Mouse (Mus musculus): ENCODE measurements around the gene Sarnp. TPM values are rescaled to one million over a fixed set of nuclear protein-coding genes. Genes with fewer than 3 reads are reported as not detected.

Gene Sarnp
- polyA plus RNA-seq (2015; fragmentation: Nextera tagmentation; extraction: Ambion mirVana) = 143 and 152 TPM in 2 replicates

DNA sequence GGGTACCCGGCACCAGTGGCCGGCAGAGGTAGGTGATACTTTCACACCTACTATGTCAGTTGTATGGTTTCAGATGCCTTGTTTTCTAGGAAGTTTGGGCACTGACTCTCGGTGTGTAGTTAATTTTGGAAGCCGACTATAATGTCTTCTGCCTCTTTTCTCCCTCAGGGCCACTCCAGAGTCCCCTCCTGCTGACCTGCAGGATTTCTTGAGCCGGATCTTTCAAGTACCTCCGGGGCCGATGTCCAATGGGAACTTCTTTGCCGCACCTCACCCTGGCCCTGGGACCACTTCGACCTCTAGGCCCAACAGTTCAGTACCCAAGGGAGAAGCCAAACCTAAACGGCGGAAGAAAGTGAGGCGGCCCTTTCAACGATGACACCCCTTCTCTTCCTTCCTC lies at the start of gene Sarnp:
TSS of gene Sarnp (plus strand) at position 301 of the 400 bp plus-strand sequence.
- peaks cover 5% of the 10 kb centered on the region for H3K4me1 ChIP-seq (ENCODE audit: control insufficient read depth, insufficient read depth, low read length)
- H3K4me2 ChIP-seq (ENCODE audit: low read length) = no peak within 1 kb of the TSS
- WGBS = 95% methylated on average over 13 of the region's 13 CpGs
- no peak within 1 kb of the TSS for H3K27ac ChIP-seq (ENCODE audit: low read length)
- H3K9me3 ChIP-seq (replicated peaks; ENCODE audit: control insufficient read depth, low read length, poor library complexity, severe bottlenecking) = no peaks in the 10 kb centered on the region
- no peak within 1 kb of the TSS for H3K9ac ChIP-seq (ENCODE audit: low read depth, low read length)
- H3K4me3 ChIP-seq (ENCODE audit: low read depth, low read length) = no peak within 1 kb of the TSS
- ATAC-seq = no peak
- peaks cover 31% of the 10 kb centered on the region for H3K36me3 ChIP-seq (ENCODE audit: control insufficient read depth, insufficient read depth, low read length)
- no peaks in the 10 kb centered on the region for H3K27me3 ChIP-seq (ENCODE audit: control insufficient read depth, insufficient read depth, low read depth, low read length)

DNA sequence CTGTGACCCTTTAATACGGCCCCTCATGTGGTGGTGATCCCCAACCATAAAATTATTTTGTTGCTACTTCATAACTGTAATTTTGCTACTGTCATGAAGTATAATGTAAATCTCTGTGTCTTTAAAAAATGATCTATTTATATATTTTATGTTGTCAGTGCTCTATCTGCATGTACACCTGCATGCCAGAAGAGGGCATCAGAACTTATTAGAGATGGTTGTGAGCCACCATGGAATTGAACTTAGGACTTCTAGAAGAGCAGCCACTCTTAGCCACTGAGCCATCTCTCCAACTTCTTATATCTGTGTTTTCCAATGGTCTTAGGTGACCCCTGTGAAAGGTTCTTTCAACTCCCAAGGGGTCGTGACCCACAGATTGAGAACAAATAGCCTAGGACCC lies 44.2 kb upstream of the Sarnp start:
- Histone ChIP-seq H3K9me3 (replicated peaks; ENCODE audit: control insufficient read depth, low read length, poor library complexity, severe bottlenecking) (no peaks in the 10 kb centered on the region), H3K4me3 (ENCODE audit: low read depth, low read length) (no peak overlapping the region), H3K36me3 (ENCODE audit: control insufficient read depth, insufficient read depth, low read length) (no peaks in the 10 kb centered on the region), H3K4me1 (ENCODE audit: control insufficient read depth, insufficient read depth, low read length) (no peaks in the 10 kb centered on the region), H3K9ac (ENCODE audit: low read depth, low read length) (no peak overlapping the region), H3K27ac (ENCODE audit: low read length) (no peak overlapping the region), H3K4me2 (ENCODE audit: low read length) (no peak overlapping the region), H3K27me3 (ENCODE audit: control insufficient read depth, insufficient read depth, low read depth, low read length) (no peaks in the 10 kb centered on the region)
- 87% methylated on average over 2 of the region's 2 CpGs for WGBS
- no peak for ATAC-seq

DNA sequence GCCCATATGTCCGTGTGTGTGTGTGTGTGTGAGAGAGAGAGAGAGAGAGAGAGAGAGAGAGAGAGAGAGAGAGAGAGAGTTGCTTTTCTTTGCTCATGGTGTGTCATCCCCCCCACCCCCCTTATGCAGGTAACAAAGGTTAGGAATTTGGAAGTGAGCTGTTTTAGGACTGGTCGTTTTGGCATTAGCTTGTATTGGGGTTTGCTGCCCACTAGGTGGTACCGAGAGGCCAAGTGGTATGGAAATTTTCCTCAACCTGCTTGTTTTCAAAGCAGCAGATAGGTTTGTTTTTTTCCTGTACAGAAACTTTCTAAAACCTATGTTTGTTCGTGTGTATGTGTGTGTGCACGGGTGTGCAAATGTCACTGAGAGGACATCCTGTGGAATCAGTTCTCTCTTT lies 43.4 kb upstream of the Sarnp start:
- no peak for ATAC-seq
- WGBS = 23% methylated on average over 5 of the region's 5 CpGs
- H3K36me3 ChIP-seq (ENCODE audit: control insufficient read depth, insufficient read depth, low read length) = no peaks in the 10 kb centered on the region

DNA sequence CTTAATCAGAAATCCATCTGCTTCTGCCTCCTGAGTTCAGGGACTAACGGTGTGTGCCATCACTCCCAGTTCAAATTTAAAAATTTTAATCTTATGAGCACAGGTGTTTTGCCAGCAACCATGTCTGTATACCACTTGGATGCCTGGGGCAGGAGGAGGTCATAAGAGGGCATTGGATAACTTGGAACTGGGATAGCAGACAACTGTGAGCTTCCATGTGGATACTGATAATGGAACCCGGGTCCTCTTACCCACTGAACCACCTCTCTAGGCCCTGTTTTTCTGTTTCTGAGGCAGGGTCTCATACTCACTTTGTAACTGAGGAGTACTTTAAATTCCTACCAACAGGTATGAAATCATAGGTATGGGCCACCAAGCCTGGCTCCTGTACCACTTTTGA lies 38.7 kb upstream of the Sarnp start:
- no peaks in the 10 kb centered on the region for H3K4me1 ChIP-seq (ENCODE audit: control insufficient read depth, insufficient read depth, low read length)
- H3K9ac ChIP-seq (ENCODE audit: low read depth, low read length) = no peak overlapping the region
- WGBS = 97% methylated on average over 2 of the region's 2 CpGs
- ATAC-seq = no peak
- no peak overlapping the region for H3K27ac ChIP-seq (ENCODE audit: low read length)
- no peak overlapping the region for H3K4me2 ChIP-seq (ENCODE audit: low read length)
- H3K36me3 ChIP-seq (ENCODE audit: control insufficient read depth, insufficient read depth, low read length) = no peaks in the 10 kb centered on the region
- no peak overlapping the region for H3K4me3 ChIP-seq (ENCODE audit: low read depth, low read length)
- no peaks in the 10 kb centered on the region for H3K27me3 ChIP-seq (ENCODE audit: control insufficient read depth, insufficient read depth, low read depth, low read length)
- no peaks in the 10 kb centered on the region for H3K9me3 ChIP-seq (replicated peaks; ENCODE audit: control insufficient read depth, low read length, poor library complexity, severe bottlenecking)

More for the DNA sequence above, 43.4 kb upstream of the Sarnp start:
- H3K4me1 ChIP-seq (ENCODE audit: control insufficient read depth, insufficient read depth, low read length) = no peaks in the 10 kb centered on the region
- no peak overlapping the region for H3K27ac ChIP-seq (ENCODE audit: low read length)
- H3K9ac ChIP-seq (ENCODE audit: low read depth, low read length) = no peak overlapping the region
- H3K4me2 ChIP-seq (ENCODE audit: low read length) = no peak overlapping the region
- H3K27me3 ChIP-seq (ENCODE audit: control insufficient read depth, insufficient read depth, low read depth, low read length) = no peaks in the 10 kb centered on the region
- no peaks in the 10 kb centered on the region for H3K9me3 ChIP-seq (replicated peaks; ENCODE audit: control insufficient read depth, low read length, poor library complexity, severe bottlenecking)
- H3K4me3 ChIP-seq (ENCODE audit: low read depth, low read length) = no peak overlapping the region

DNA sequence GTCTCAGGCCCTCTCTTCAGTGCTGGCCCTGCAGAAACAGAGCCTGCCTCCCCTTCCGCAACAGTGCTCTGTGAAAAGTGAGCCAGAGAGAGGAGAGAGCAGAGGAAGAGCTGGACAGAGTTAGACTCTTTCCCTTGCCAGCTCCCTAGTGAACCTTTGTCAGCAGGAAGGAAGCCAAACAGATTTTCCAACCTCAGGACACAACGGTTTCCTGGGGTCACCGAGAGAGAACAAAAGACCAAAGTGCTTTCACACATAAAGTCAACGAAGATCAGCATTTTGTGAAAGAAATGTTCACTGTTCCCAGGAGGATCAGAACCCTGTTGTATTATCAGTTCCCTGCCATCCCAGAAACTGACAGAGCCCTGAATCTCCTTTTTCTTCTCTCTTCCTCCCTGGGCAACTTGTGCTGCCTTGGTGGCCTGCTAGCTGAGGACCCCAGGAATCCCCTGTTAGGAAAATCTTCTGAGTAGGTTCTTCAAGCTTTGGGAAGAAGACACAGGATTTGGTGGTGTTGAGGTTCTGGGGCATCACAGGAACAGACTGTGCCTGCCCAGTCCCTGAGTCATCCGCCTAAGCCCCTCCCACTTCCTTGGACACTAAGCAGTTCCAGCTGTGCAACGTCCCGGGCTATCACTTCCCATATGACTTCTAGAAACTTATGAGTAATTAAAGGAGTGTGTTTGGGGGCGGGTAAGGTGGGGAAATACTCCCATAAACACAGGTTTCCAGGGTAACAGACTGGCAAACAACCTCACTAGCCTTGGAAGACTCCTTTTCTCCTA lies 37.9 kb upstream of the Sarnp start:
- Histone ChIP-seq H3K9ac (ENCODE audit: low read depth, low read length) (no peak overlapping the region), H3K27ac (ENCODE audit: low read length) (no peak overlapping the region), H3K4me3 (ENCODE audit: low read depth, low read length) (no peak overlapping the region), H3K4me1 (ENCODE audit: control insufficient read depth, insufficient read depth, low read length) (no peaks in the 10 kb centered on the region), H3K36me3 (ENCODE audit: control insufficient read depth, insufficient read depth, low read length) (no peaks in the 10 kb centered on the region), H3K4me2 (ENCODE audit: low read length) (no peak overlapping the region), H3K27me3 (ENCODE audit: control insufficient read depth, insufficient read depth, low read depth, low read length) (no peaks in the 10 kb centered on the region), H3K9me3 (replicated peaks; ENCODE audit: control insufficient read depth, low read length, poor library complexity, severe bottlenecking) (0 out of 2 replicates have a peak, but pooled peaks cover 3% of the 10 kb centered on the region)
- 24% methylated on average over 8 of the region's 8 CpGs for WGBS
- no peak for ATAC-seq

DNA sequence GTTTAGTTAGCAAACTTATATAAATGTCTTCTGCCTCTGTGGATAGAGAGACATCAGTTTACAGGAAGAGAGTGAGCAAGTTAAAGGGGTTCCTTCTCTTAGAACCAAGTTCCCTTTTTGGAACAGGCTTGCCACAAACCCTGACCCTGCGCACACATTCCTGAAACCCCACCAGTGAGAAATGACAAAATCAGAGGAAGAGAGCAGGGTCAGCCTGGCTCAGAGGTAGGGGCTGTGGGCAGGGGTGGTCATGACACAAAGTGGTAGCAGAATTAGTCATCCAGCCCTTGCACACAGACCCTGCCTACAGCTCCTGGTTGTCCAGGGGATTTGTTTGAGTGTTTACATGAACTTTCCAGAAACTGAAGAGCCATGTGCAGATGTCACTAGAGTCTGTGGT lies 36.9 kb upstream of the Sarnp start:
- ATAC-seq = no peak
- no peak overlapping the region for H3K4me3 ChIP-seq (ENCODE audit: low read depth, low read length)
- H3K4me1 ChIP-seq (ENCODE audit: control insufficient read depth, insufficient read depth, low read length) = no peaks in the 10 kb centered on the region
- no peaks in the 10 kb centered on the region for H3K27me3 ChIP-seq (ENCODE audit: control insufficient read depth, insufficient read depth, low read depth, low read length)
- H3K27ac ChIP-seq (ENCODE audit: low read length) = no peak overlapping the region
- no peak overlapping the region for H3K4me2 ChIP-seq (ENCODE audit: low read length)
- WGBS = 100% methylated on average over 1 of the region's 1 CpGs
- H3K36me3 ChIP-seq (ENCODE audit: control insufficient read depth, insufficient read depth, low read length) = no peaks in the 10 kb centered on the region
- 0 out of 2 replicates have a peak, but pooled peaks cover 5% of the 10 kb centered on the region for H3K9me3 ChIP-seq (replicated peaks; ENCODE audit: control insufficient read depth, low read length, poor library complexity, severe bottlenecking)
- no peak overlapping the region for H3K9ac ChIP-seq (ENCODE audit: low read depth, low read length)

DNA sequence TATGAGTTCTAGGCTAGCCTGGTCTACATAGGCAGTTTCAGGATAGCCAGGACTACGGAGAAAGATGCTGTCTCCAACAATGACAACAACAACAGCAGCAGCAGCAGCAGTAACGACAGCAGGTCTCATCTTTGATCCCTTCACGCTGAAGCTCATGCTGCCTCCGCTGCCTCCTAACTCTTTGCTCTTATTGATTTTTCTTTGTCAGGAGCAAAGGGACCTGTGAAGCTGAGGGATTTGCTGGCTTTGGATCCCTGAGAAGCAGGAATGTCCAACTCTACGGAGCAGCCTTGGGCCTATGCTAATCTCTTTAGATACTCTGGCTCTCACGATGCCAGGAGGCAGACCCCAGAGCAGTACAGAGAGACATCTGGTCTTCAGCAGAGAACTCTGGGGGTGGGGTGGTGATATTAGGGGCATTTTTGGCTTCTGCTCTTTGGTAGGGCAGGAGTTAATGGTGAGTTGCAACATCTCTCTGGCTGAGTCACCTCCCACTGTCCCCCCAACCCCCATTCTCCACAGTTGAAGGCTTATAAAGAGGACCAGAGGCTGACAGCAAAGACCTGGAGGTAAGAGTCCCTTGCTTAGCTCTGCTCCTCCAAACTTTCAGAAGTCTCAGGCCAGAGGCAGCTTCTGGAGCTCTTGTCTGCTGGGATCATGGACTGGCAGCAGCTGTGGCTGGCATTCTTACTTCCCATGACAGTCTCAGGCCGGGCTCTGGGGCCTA lies 26.6 kb upstream of the Sarnp start, which contains the start of gene Mmp19:
TSS of gene Mmp19 (plus strand) at position 513 of the 727 bp plus-strand sequence.
- Histone ChIP-seq H3K9ac (ENCODE audit: low read depth, low read length) (no peak within 1 kb of the TSS), H3K4me2 (ENCODE audit: low read length) (no peak within 1 kb of the TSS), H3K36me3 (ENCODE audit: control insufficient read depth, insufficient read depth, low read length) (no peaks in the 10 kb centered on the region), H3K27me3 (ENCODE audit: control insufficient read depth, insufficient read depth, low read depth, low read length) (no peaks in the 10 kb centered on the region), H3K27ac (ENCODE audit: low read length) (no peak within 1 kb of the TSS), H3K9me3 (replicated peaks; ENCODE audit: control insufficient read depth, low read length, poor library complexity, severe bottlenecking) (no peaks in the 10 kb centered on the region), H3K4me1 (ENCODE audit: control insufficient read depth, insufficient read depth, low read length) (no peaks in the 10 kb centered on the region), H3K4me3 (ENCODE audit: low read depth, low read length) (no peak within 1 kb of the TSS)
- WGBS = 60% methylated on average over 7 of the region's 7 CpGs
- ATAC-seq = no peak

DNA sequence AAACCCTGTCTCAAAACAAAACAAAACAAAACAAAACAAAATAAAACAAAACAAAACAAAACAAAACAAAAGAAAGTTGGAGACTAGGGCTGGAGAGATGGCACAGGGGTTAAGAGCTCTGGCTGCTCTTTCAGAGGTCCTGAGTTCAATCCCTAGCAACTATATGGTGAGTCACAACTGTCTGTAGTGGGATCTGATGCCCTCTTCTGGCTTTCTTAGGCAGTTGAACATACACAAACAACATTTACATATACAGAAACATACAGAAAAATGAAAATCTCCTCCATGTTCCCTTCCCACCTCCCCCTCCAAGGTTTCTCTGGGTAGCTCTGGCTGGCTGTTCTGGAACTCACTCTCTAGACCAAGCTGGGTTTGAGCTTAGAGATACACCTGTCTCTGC lies 25.1 kb upstream of the Sarnp start:
- H3K4me1 ChIP-seq (ENCODE audit: control insufficient read depth, insufficient read depth, low read length) = no peaks in the 10 kb centered on the region
- no peaks in the 10 kb centered on the region for H3K27me3 ChIP-seq (ENCODE audit: control insufficient read depth, insufficient read depth, low read depth, low read length)
- ATAC-seq = no peak
- H3K36me3 ChIP-seq (ENCODE audit: control insufficient read depth, insufficient read depth, low read length) = no peaks in the 10 kb centered on the region
- no peak overlapping the region for H3K27ac ChIP-seq (ENCODE audit: low read length)
- H3K9ac ChIP-seq (ENCODE audit: low read depth, low read length) = no peak overlapping the region
- H3K4me3 ChIP-seq (ENCODE audit: low read depth, low read length) = no peak overlapping the region
- no peaks in the 10 kb centered on the region for H3K9me3 ChIP-seq (replicated peaks; ENCODE audit: control insufficient read depth, low read length, poor library complexity, severe bottlenecking)
- H3K4me2 ChIP-seq (ENCODE audit: low read length) = no peak overlapping the region

DNA sequence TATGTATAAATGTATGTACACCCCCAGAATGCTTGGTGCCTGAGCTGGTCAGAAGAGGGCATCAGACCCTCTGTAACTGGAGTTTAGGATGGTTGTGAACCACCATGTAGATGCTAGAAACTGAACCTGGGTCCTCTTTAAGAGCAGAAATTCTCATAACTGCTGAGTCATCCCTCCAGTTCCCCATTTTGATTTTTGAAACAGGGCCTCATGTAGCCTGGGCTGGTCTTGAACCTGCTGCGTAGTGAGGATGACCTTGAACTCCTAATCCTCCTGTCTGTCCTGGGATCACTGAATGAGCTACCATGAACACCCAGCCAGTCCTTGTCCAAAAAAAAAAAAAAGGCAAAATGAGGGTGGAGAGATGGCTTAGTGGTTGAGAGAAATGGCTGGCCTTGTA lies 23.9 kb upstream of the Sarnp start:
- no peak overlapping the region for H3K9ac ChIP-seq (ENCODE audit: low read depth, low read length)
- no peaks in the 10 kb centered on the region for H3K27me3 ChIP-seq (ENCODE audit: control insufficient read depth, insufficient read depth, low read depth, low read length)
- H3K4me1 ChIP-seq (ENCODE audit: control insufficient read depth, insufficient read depth, low read length) = no peaks in the 10 kb centered on the region
- no peaks in the 10 kb centered on the region for H3K9me3 ChIP-seq (replicated peaks; ENCODE audit: control insufficient read depth, low read length, poor library complexity, severe bottlenecking)
- H3K4me3 ChIP-seq (ENCODE audit: low read depth, low read length) = no peak overlapping the region
- no peak overlapping the region for H3K27ac ChIP-seq (ENCODE audit: low read length)
- 0 out of 2 replicates have a peak, but pooled peaks cover 3% of the 10 kb centered on the region for H3K36me3 ChIP-seq (ENCODE audit: control insufficient read depth, insufficient read depth, low read length)
- no peak for ATAC-seq
- 97% methylated on average over 1 of the region's 1 CpGs for WGBS
- no peak overlapping the region for H3K4me2 ChIP-seq (ENCODE audit: low read length)
